Mouse (Mus musculus): Measurements from ENCODE around the gene Plekha7. TPM values are rescaled to one million over a fixed set of nuclear protein-coding genes. Genes with fewer than 3 reads are reported as not detected.

The Plekha7 gene
- 5.4 and 8.5 TPM in 2 replicates for polyA plus RNA-seq (2012; rRNA removed; ENCODE audit: low replicate concordance)

DNA sequence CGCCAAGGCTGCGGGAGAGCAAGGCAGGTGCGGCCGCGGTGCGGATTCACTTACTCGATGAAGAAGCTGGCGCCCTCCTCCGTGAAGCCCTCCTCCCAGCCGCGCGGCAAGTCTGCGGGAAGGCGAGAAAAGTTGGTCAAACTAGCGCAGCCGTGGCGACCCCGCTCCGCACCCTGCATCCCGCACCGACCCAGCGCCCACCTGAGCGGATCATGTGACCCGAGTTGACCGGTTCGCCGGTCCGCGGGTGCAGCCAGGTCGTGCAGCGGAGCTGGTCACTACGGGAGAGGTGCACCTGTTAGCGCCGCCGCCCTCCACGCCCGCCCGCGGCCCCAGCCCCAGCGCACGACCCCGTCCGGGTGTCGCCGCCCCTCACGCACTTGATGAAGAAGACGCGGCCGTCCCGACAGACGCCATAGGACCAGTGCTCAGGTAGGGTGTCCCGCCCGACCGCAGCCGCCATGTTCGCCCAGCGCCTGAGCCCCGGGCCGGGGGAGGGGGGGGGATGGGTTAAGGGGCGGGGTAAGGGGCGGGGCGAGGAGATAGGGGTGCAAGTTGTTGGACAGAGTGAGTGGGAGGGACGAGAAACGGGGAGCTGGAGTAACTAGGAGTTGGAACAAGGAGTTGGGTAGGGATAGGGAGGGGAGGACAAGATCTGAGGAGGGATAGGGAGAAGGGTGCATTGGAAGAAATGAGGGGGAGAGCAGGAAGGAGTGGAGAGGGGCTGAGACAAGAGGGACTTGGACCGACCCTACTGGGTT is at the start of gene Plekha7:
TSS of gene Plekha7 (minus strand) at position 506 of the 761 bp plus-strand sequence.

DNA sequence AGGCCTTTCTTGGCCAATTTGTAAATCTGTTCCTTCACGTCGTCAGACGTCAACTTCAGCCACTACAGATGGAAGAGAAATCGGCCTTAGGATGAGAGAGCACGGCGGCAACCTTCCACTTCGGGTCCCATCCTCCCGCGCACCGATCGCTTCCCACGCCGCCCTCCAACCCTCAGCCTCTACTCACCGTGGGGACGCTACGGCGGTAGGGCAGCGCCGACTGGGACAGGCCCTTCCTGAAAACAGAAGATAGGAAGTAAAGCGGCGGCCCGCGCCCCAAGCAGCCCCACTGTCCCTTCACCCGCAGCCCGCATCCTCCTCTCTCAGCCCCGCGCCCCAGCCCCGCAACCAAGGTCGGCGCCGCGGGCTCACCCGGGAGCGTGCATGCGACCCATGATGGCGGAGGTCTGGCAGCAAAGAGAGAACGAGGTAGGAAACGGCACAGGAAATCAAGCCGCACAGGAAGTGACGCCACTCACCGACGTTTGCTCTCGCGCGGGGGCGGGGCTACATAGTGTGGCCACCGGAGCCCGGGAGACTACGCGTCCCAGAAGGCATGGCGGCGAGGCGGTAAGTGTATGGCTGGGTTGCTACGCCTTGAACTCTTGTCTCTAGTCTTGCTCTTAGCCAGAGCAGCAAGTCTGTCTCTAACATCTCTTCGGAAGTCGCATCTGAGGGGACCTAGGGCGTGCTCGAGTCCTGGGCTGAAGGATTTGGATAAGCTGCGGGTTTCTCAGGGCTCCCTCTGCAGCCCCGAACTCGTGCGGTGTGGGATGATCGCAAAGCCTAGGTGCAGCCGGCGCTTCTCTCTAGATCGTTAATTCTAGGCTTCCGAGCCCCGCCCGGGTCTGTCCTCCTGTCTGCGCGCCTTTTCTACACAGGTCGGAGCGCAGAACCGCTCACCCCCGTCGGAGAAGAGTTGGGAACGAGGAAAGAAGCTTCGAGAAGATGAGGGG is 25.8 kb upstream of the Plekha7 start, which contains the start of gene Rps13:
TSS of gene Rps13 (minus strand) at position 483 of the 956 bp plus-strand sequence.

DNA sequence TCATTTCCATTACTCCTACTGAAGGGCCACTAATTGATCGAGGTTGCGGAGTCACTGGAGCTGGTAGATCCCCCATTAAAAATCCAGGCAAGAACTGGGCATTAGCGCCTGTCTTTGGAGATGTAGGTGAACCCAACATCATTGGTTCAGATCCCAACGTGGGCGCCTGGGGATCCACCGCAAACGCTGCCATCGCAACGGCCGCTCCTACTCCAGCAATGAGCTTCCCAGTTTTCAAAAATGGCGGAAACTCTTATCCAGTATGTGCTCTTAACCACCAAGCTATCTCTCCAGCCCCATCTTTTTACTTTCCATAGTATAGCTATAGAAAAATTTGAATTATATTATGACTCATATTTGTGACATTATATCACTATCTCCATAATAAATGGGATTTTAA is 223.8 kb downstream of the Plekha7 start, which contains the start of gene Gm4353:
TSS of gene Gm4353 (minus strand) at position 270 of the 400 bp plus-strand sequence.

Other genes with a start within 250 kb of the Plekha7 start
- 0.76 and 1.4 TPM in 2 replicates for gene Gm4353, start 223.7 kb downstream of the Plekha7 start, polyA plus RNA-seq (2012; rRNA removed; ENCODE audit: low replicate concordance)
- 71.0 and 137 TPM in 2 replicates for gene Rps13, start 25.8 kb upstream of the Plekha7 start, polyA plus RNA-seq (2012; rRNA removed; ENCODE audit: low replicate concordance)
- gene Pik3c2a, start 135.1 kb upstream of the Plekha7 start, polyA plus RNA-seq (2012; rRNA removed; ENCODE audit: low replicate concordance) = 6.2 and 6.5 TPM in 2 replicates
- 4.0 and 4.7 TPM in 2 replicates for gene Nucb2, start 196.0 kb upstream of the Plekha7 start, polyA plus RNA-seq (2012; rRNA removed; ENCODE audit: low replicate concordance)